Mouse (Mus musculus) CD4-positive helper T cell, adult 2 months (primary cell): ENCODE results near the gene Erc2.

Experiments
- DNase-seq: peaks from one replicate; pipeline ENCODE4 v3.0.0-alpha.2; 2012; ENCODE audit warnings: low read depth, missing footprints, low spot score

Erc2 gene

DNA sequence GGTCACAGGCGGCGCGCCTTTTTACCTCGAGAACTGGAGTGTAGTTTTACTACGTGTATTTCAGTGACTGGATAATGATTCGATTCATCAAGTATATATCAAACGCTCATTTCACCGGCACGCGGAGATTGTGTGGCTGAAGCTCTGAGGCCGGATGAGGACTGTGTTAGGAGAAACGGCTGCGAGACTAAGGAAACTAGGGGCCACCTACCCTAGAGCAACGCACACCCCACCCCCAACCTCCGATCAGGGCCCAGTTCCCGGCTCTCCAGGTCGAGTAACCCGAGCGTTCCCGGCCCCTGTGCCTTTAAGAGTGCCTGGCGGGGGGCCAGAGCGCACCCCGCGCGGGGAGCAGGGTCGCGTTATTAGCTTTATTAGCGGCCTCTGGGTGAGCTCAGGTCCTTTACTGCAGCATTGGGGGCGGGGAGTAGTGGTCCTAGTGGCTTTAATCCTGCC, 884.2 kb downstream of the Erc2 start:
- no peak for DNase-seq

DNA sequence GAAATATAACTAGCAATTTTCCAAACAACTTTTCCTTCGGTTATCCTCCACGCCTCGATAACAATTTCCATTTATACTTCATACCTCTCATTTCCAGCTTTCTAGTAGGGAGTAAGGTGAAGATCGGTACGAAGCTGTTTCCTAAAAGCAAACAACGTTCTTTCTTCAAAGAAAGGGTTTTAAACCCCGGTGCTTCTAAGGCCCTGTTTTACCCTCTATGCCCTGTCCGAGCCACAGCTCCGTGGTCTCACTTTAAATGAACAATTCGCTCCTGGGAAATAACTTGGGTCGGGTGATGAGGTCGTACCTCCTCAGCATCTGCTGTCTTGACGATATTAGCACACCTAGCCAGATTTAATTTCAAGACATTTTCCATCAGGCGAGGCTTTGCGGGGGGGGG, 884.8 kb downstream of the Erc2 start:
- DNase-seq: no peak

DNA sequence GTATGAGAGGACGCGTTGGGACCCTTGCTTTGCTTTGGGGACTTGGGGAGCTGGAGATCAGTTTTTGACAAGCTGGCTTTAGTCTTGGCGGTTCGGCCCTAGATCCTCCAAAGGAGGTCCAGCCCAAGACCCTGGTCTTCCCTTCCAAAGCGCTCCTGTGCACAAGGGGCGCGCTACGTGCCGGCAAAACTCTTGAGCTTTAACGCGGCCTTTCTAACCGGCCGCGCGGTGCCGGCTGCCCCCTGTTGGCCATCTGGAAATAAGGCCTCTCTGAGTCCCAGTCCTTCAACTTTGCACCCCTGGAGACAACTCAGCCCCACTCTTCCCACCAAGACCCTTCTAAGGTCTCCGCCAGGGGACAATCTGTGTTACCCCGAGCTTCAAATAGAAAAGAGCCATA, 885.2 kb downstream of the Erc2 start:
- no peak for DNase-seq

- DNase-seq: no peak
Observed at GRCm38 (mm10) chr14:28508288-28509258, 886.3 kb downstream of the Erc2 start.

GRCm38 (mm10) chr14:28509441-28510340, 887.5 kb downstream of the Erc2 start:
- no peak for DNase-seq

DNA sequence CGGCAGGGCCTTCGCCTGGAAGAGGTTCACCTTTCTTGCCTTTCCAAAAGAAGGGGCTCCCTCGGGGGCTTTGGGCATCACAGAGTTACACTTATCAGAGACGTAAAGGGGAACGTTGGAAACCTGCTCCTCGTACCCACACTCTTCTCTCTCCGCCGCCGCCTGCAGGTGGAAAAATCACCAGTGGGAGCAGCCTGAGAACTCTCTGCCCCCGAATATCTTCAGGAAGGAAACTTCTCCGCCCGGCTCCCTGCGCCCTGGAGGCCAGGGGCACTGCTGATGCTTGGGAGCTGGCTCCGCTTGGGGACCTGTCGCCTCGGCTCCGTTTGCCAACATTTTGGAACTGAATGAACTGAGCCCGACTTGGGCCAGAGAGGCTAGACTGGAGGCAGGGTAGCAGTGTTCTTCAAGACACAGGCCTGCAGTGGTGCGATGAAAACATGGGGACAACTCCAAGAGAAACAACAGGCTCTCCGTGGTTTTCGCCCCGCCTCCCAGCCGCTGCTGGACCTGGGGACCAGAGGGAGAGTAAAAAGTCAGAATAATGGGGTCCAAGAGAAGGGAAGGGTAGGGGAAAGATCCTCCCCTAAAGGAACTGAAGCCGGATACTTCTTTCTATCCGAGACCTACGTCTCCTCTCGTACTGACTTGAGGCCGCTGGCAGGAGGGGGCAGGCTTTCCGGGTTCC, 888.3 kb downstream of the Erc2 start:
- no peak for DNase-seq

GRCm38 (mm10) chr14:28511029-28511651, 888.9 kb downstream of the Erc2 start:
- no peak for DNase-seq

DNA sequence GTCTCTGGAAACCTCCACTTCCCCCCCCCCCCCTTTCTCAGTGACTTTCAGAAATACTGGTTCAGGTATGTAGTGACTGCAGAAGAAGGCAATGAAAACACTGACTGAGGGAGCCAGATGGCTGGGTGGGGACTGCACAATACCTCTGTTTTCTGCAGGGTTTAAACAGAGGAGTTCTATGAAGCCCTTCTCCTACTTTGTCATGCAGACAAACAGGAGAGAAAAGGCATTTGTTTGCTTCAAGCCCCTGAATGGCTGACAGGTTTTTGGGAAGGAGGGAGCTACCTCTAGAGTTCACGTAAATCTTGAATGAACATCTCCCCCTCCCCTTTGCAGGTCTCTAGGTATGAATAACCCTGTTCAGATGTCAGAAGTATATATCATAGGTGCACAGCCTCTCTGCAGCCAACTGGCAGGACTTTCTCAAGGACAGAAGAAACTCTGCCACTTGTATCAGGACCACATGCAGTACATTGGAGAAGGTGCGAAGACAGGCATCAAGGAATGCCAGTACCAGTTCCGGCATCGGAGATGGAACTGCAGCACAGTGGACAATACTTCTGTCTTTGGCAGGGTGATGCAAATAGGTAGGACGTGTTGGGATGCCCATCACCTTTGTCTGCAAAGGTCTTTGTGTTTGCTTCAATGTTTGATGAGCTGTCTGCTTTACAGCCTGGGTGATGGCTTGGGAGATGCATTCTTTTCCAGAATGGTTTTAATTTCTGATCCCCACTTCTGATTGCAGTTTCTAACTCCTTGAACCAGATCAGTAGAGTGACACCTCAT, 890.8 kb downstream of the Erc2 start:
- DNase-seq: no peak

DNA sequence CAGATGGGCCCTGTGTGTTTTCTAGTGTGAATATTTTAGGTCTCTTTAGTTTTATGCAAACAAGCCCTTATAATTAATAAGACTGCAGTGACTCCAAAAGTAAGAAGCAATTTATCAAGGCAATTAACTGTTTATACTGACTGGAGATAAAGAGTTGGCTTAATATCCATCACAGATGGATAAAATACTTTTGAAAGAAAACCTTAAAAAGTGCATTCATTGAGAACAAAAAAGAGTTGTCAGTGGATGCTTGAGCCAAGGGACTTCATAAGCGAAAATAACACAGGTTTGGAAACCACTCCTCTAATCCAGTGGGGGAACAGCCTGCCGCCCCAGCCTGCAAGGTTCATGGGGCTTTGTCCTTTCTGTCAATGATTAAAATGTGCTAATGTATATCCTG, 891.9 kb downstream of the Erc2 start:
- no peak for DNase-seq

DNA sequence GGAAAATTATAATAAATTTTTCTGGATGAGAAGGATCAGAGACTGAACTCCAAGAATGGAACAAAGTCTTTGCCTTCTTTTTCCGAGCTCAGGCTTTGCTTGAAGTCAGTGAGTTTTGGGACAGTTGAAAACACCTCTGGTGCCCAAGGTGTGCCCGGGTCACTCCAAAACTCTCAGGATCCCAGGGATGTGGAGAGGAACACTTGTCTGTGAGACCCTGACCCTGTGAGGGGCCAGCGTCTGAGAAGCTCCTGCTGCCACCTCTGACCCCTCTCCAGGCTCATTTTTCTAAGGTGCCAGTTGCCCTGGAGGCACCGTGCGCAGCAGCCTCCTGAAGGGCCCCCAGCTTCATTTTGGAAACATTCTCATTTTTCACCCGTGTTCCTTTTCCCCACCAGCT, 893.1 kb downstream of the Erc2 start:
- no peak for DNase-seq

- no peak for DNase-seq
Observed at GRCm38 (mm10) chr14:28517631-28518560, 895.7 kb downstream of the Erc2 start.

DNA sequence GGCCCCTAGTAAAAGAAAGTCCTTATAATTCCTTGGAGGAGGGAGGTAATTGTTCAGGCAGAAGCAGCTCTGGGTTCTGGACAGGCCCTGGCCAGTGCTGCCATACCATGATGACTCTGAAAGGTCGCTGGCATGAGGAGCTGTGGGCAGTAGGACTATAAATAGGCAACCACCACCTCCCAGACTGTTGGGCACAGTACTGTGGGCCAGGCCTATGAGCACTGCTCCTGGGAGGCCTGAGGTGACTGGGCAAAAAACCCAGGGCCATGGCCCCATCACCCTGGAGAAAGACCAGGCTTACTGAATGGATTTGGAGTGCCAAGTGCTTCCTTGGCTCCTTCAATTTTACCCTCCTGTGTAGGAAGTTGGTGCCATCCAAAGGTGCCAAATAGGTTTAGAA, 898.9 kb downstream of the Erc2 start:
- DNase-seq: no peak

DNA sequence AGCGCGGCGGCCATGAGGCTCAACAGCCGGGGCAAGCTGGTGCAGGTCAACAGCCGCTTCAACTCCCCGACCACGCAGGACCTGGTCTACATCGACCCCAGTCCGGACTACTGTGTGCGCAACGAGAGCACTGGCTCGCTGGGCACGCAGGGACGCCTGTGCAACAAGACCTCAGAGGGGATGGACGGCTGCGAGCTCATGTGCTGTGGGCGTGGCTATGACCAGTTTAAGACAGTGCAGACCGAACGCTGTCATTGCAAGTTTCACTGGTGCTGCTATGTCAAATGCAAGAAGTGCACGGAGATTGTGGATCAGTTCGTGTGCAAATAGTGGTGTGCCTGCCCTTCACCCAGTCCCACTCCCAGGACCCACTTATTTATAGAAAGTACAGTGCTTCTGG, 900.4 kb downstream of the Erc2 start:
- DNase-seq: no peak

GRCm38 (mm10) chr14:28525566-28525965, 903.3 kb downstream of the Erc2 start:
- DNase-seq: no peak
